Mouse (Mus musculus) embryonic facial prominence, embryonic 13.5 days (tissue): ENCODE measurements around the gene Wdr25. TPM values are rescaled to one million over a fixed set of nuclear protein-coding genes. Genes with fewer than 3 reads are reported as not detected.

Source experiments
- ATAC-seq: fragments of 200-750 bp; cut with Nextera tagmentation; 2 replicates; pipeline ENCODE4 v1.8.0; 2017; ENCODE audit warnings: low read depth; ENCODE audit not compliant: insufficient number of reproducible peaks, insufficient read depth, low FRiP score, low TSS enrichment
- H3K27ac ChIP-seq: fragments of 300-500 bp; sonication (generic); 2 replicates; pipeline ENCODE4 v1.5.1; 2015; ENCODE audit warnings: moderate library complexity, mild to moderate bottlenecking, inconsistent platforms
- H3K27me3 ChIP-seq: fragments of 300-500 bp; sonication (generic); 2 replicates; pipeline ENCODE4 v1.6.1; 2015; ENCODE audit warnings: mild to moderate bottlenecking, inconsistent platforms
- H3K36me3 ChIP-seq: fragments of 300-500 bp; sonication (generic); 2 replicates; pipeline ENCODE4 v1.6.1; 2015; ENCODE audit warnings: mild to moderate bottlenecking, inconsistent platforms
- H3K4me1 ChIP-seq: fragments of 300-500 bp; sonication (generic); 2 replicates; pipeline ENCODE4 v1.6.1; 2015; ENCODE audit warnings: inconsistent platforms
- H3K4me2 ChIP-seq: fragments of 300-500 bp; sonication (generic); 2 replicates; pipeline ENCODE4 v1.6.1; 2015; ENCODE audit warnings: moderate library complexity, mild to moderate bottlenecking, inconsistent platforms
- H3K4me3 ChIP-seq: fragments of 300-500 bp; sonication (generic); 2 replicates; pipeline ENCODE4 v1.5.1; 2015; ENCODE audit warnings: mild to moderate bottlenecking, inconsistent platforms
- H3K9ac ChIP-seq: fragments of 300-500 bp; sonication (generic); 2 replicates; pipeline ENCODE4 v1.6.1; 2015; ENCODE audit warnings: mild to moderate bottlenecking, inconsistent platforms
- H3K9me3 ChIP-seq: fragments of 300-500 bp; sonication (generic); 2 replicates; pipeline ENCODE4 v1.6.1; 2016; ENCODE audit warnings: inconsistent platforms
- WGBS: fragments of 180-500 bp; shearing (Covaris S2); methylation state at CpG from one replicate; pipeline ENCODE4 v1.1.7; 2015; ENCODE audit warnings: mixed read lengths; 5-methylcytosine and 5-hydroxymethylcytosine counted together
- polyA plus RNA-seq: library from polyadenylated mRNA; unstranded; fragments of >200 nt; fragmentation: Nextera tagmentation; extraction: Ambion mirVana; gene quantifications from 2 replicates; pipeline ENCODE4 v1.2.1, GENCODE M21; 2015

The Wdr25 gene
- polyA plus RNA-seq, 1 experiment from 2014 or later, result 10.8 TPM

GRCm38 (mm10) chr12:108993046-108993445 is 99.6 kb downstream of the Wdr25 start:
- Histone ChIP-seq H3K9me3 (no peaks in the 10 kb centered on the region), H3K4me1 (peaks cover 14% of the 10 kb centered on the region), H3K27ac (no peak overlapping the region), H3K9ac (no peak overlapping the region), H3K36me3 (no peaks in the 10 kb centered on the region), H3K4me3 (no peak overlapping the region), H3K4me2 (no peak overlapping the region), H3K27me3 (peaks cover 21% of the 10 kb centered on the region)
- 54% methylated on average over 2 of the region's 2 CpGs for WGBS
- ATAC-seq, result no peak

- no peaks in the 10 kb centered on the region for H3K9me3 ChIP-seq
- H3K36me3 ChIP-seq, result no peaks in the 10 kb centered on the region
- 4% methylated on average over 19 of the region's 19 CpGs for WGBS
- no peak overlapping the region for H3K9ac ChIP-seq
- no peak overlapping the region for H3K27ac ChIP-seq
- peaks cover 21% of the 10 kb centered on the region for H3K27me3 ChIP-seq
- ATAC-seq, result peak; percentile 43; the same call in 1 of the 2 replicates
- H3K4me2 ChIP-seq, result peak overlapping the region; percentile 58
- peaks cover 14% of the 10 kb centered on the region for H3K4me1 ChIP-seq
- H3K4me3 ChIP-seq, result peak overlapping the region; percentile 29
These were observed 101.1 kb downstream of the Wdr25 start for GRCm38 (mm10) chr12:108994436-108995031.

- no peak for ATAC-seq
- no peak overlapping the region for H3K27ac ChIP-seq
- 83% methylated on average over 12 of the region's 12 CpGs for WGBS
- no peak overlapping the region for H3K4me2 ChIP-seq
- H3K4me3 ChIP-seq, result no peak overlapping the region
- H3K4me1 ChIP-seq, result peaks cover 14% of the 10 kb centered on the region
- peaks cover 28% of the 10 kb centered on the region for H3K27me3 ChIP-seq
- H3K36me3 ChIP-seq, result no peaks in the 10 kb centered on the region
- no peak overlapping the region for H3K9ac ChIP-seq
- no peaks in the 10 kb centered on the region for H3K9me3 ChIP-seq
These were observed 102.7 kb downstream of the Wdr25 start for GRCm38 (mm10) chr12:108995976-108996636.

- WGBS, result 71% methylated on average over 8 of the region's 8 CpGs
These were observed 103.8 kb downstream of the Wdr25 start for GRCm38 (mm10) chr12:108997249-108997648.

GRCm38 (mm10) chr12:109002978-109003377 is 109.5 kb downstream of the Wdr25 start:
- H3K4me3 ChIP-seq, result no peak overlapping the region
- H3K9ac ChIP-seq, result no peak overlapping the region
- no peak overlapping the region for H3K4me2 ChIP-seq
- peaks cover 6% of the 10 kb centered on the region; the same call in 1 of the 2 replicates for H3K4me1 ChIP-seq
- no peak for ATAC-seq
- WGBS, result 74% methylated on average over 7 of the region's 7 CpGs
- H3K27ac ChIP-seq, result no peak overlapping the region
- H3K9me3 ChIP-seq, result no peaks in the 10 kb centered on the region
- peaks cover 8% of the 10 kb centered on the region; the same call in 1 of the 2 replicates for H3K27me3 ChIP-seq
- H3K36me3 ChIP-seq, result no peaks in the 10 kb centered on the region

More at GRCm38 (mm10) chr12:108997249-108997648, 103.8 kb downstream of the Wdr25 start:
- Histone ChIP-seq H3K27me3 (peaks cover 22% of the 10 kb centered on the region), H3K4me2 (no peak overlapping the region), H3K27ac (no peak overlapping the region), H3K9me3 (no peaks in the 10 kb centered on the region), H3K4me1 (peaks cover 14% of the 10 kb centered on the region), H3K9ac (no peak overlapping the region), H3K36me3 (no peaks in the 10 kb centered on the region), H3K4me3 (no peak overlapping the region)
- no peak for ATAC-seq

- Histone ChIP-seq H3K27me3 (no peaks in the 10 kb centered on the region; the same call in 1 of the 2 replicates), H3K9ac (no peak overlapping the region), H3K36me3 (no peaks in the 10 kb centered on the region), H3K4me1 (peaks cover 4% of the 10 kb centered on the region; the same call in 1 of the 2 replicates), H3K4me2 (no peak overlapping the region), H3K27ac (no peak overlapping the region), H3K9me3 (no peaks in the 10 kb centered on the region), H3K4me3 (no peak overlapping the region)
- ATAC-seq, result no peak
- WGBS, result 88% methylated on average over 18 of the region's 18 CpGs
These were observed 116.7 kb downstream of the Wdr25 start for GRCm38 (mm10) chr12:109010070-109010649.

- H3K4me3 ChIP-seq, result no peak overlapping the region
- 77% methylated on average over 10 of the region's 10 CpGs for WGBS
- 0 out of 2 replicates have a peak, but pooled peaks cover 4% of the 10 kb centered on the region for H3K36me3 ChIP-seq
- H3K27me3 ChIP-seq, result peaks cover 35% of the 10 kb centered on the region
- H3K9me3 ChIP-seq, result no peaks in the 10 kb centered on the region
- no peak overlapping the region for H3K4me2 ChIP-seq
- H3K9ac ChIP-seq, result no peak overlapping the region
- no peak for ATAC-seq
- H3K4me1 ChIP-seq, result peaks cover 5% of the 10 kb centered on the region; the same call in 1 of the 2 replicates
- no peak overlapping the region for H3K27ac ChIP-seq
These were observed 128.8 kb downstream of the Wdr25 start for GRCm38 (mm10) chr12:109022181-109022691.

GRCm38 (mm10) chr12:109022966-109023365 is 129.5 kb downstream of the Wdr25 start:
- H3K4me2 ChIP-seq, result no peak overlapping the region

GRCm38 (mm10) chr12:109023780-109024179 is 130.3 kb downstream of the Wdr25 start:
- Histone ChIP-seq H3K9me3 (no peaks in the 10 kb centered on the region), H3K4me3 (no peak overlapping the region), H3K9ac (no peak overlapping the region), H3K4me1 (peaks cover 5% of the 10 kb centered on the region; the same call in 1 of the 2 replicates), H3K4me2 (no peak overlapping the region), H3K27ac (no peak overlapping the region), H3K36me3 (0 out of 2 replicates have a peak, but pooled peaks cover 12% of the 10 kb centered on the region), H3K27me3 (peaks cover 25% of the 10 kb centered on the region)
- ATAC-seq, result no peak
- 61% methylated on average over 9 of the region's 9 CpGs for WGBS

More at GRCm38 (mm10) chr12:109022966-109023365, 129.5 kb downstream of the Wdr25 start:
- Histone ChIP-seq H3K36me3 (0 out of 2 replicates have a peak, but pooled peaks cover 10% of the 10 kb centered on the region), H3K27me3 (peaks cover 30% of the 10 kb centered on the region), H3K4me1 (peaks cover 5% of the 10 kb centered on the region; the same call in 1 of the 2 replicates), H3K4me3 (no peak overlapping the region), H3K27ac (no peak overlapping the region), H3K9ac (no peak overlapping the region), H3K9me3 (no peaks in the 10 kb centered on the region)
- WGBS, result 85% methylated on average over 5 of the region's 5 CpGs
- ATAC-seq, result no peak

GRCm38 (mm10) chr12:109037026-109037425 is 143.6 kb downstream of the Wdr25 start:
- H3K9ac ChIP-seq, result no peak overlapping the region
- H3K4me1 ChIP-seq, result peaks cover 8% of the 10 kb centered on the region
- no peaks in the 10 kb centered on the region for H3K9me3 ChIP-seq
- no peak overlapping the region for H3K4me2 ChIP-seq
- H3K27me3 ChIP-seq, result peaks cover 86% of the 10 kb centered on the region
- peaks cover 14% of the 10 kb centered on the region for H3K36me3 ChIP-seq
- no peak overlapping the region for H3K27ac ChIP-seq
- ATAC-seq, result no peak
- H3K4me3 ChIP-seq, result no peak overlapping the region
- WGBS, result 86% methylated on average over 2 of the region's 2 CpGs

GRCm38 (mm10) chr12:109038179-109038819 is 144.9 kb downstream of the Wdr25 start:
- Histone ChIP-seq H3K9ac (no peak overlapping the region), H3K27ac (no peak overlapping the region), H3K4me3 (no peak overlapping the region), H3K9me3 (no peaks in the 10 kb centered on the region), H3K4me2 (no peak overlapping the region), H3K27me3 (peaks cover 84% of the 10 kb centered on the region), H3K36me3 (peaks cover 9% of the 10 kb centered on the region), H3K4me1 (peaks cover 13% of the 10 kb centered on the region)
- WGBS, result 26% methylated on average over 14 of the region's 14 CpGs
- no peak for ATAC-seq
